Mouse (Mus musculus) MEL (cell line): ENCODE data around the gene Copz2. TPM values are rescaled to one million over a fixed set of nuclear protein-coding genes. Genes with fewer than 3 reads are reported as not detected.

Source experiments
- DNase-seq: peaks from one replicate; pipeline ENCODE4 v3.0.0; 2011; ENCODE audit warnings: low read depth, low spot score
- H3K27ac ChIP-seq: 2 replicates; pipeline ENCODE4 v1.5.1; 2012; ENCODE audit warnings: low read depth, mild to moderate bottlenecking, control low read depth, low read length, moderate library complexity; ENCODE audit not compliant: control insufficient read depth
- H3K27me3 ChIP-seq, 2 experiments: fragments of 150-350 bp in 1 of 2; sonication (generic) in 1 of 2; 2 replicates each; pipeline ENCODE4 v1.6.1; 2012; ENCODE audit warnings: low read length in 2 of 2, mild to moderate bottlenecking in 2 of 2, improper control_type of control experiment in 1 of 2, moderate library complexity in 1 of 2; ENCODE audit not compliant: insufficient read depth in 2 of 2, control insufficient read depth in 1 of 2
- H3K36me3 ChIP-seq, 2 experiments: 2 replicates each; pipeline ENCODE4 v1.6.1; 2012 to 2014; ENCODE audit warnings: low read length in 2 of 2, improper control_type of control experiment in 1 of 2, inconsistent platforms in 1 of 2, mild to moderate bottlenecking in 1 of 2; ENCODE audit not compliant: insufficient read depth in 2 of 2, control insufficient read depth in 1 of 2
- H3K4me1 ChIP-seq, 2 experiments: fragments of 150-350 bp in 1 of 2; sonication (generic) in 1 of 2; 2 replicates each; pipeline ENCODE4 v1.6.1; 2012; ENCODE audit warnings: low read length in 2 of 2, improper control_type of control experiment in 1 of 2, mild to moderate bottlenecking in 1 of 2; ENCODE audit not compliant: insufficient read depth in 2 of 2, control insufficient read depth in 1 of 2
- H3K4me3 ChIP-seq, 2 experiments: fragments of 150-350 bp in 1 of 2; sonication (generic) in 1 of 2; 2 replicates each; pipeline ENCODE4 v1.5.1; 2012; ENCODE audit warnings: low read depth in 2 of 2, low read length in 2 of 2, mild to moderate bottlenecking in 2 of 2, moderate library complexity in 2 of 2, control low read depth in 1 of 2, improper control_type of control experiment in 1 of 2; ENCODE audit not compliant: control insufficient read depth in 1 of 2, insufficient read depth in 1 of 2
- H3K79me2 ChIP-seq: 2 replicates; pipeline ENCODE4 v1.6.1; 2012; ENCODE audit warnings: mild to moderate bottlenecking, low read length, moderate library complexity; ENCODE audit not compliant: control insufficient read depth, poor library complexity, insufficient read depth
- H3K9ac ChIP-seq: 2 replicates; pipeline ENCODE4 v1.6.1; 2012; ENCODE audit warnings: low read depth, mild to moderate bottlenecking, control low read depth, low read length, moderate library complexity; ENCODE audit not compliant: control insufficient read depth, poor library complexity, severe bottlenecking
- H3K9me3 ChIP-seq: fragments of 150-350 bp; sonication (generic); replicated peaks from 2 replicates; pipeline ENCODE4 v1.6.1; 2012; ENCODE audit warnings: mild to moderate bottlenecking, low read length, improper control_type of control experiment, moderate library complexity; ENCODE audit not compliant: insufficient read depth
- CHD1 ChIP-seq: IDR thresholded peaks from 2 replicates; pipeline ENCODE4 v1.6.1; 2012; ENCODE audit warnings: low read depth, mild to moderate bottlenecking, inconsistent platforms, low read length, improper control_type of control experiment
- CTCF ChIP-seq, 3 experiments: IDR thresholded peaks in 2 of 3; conservative IDR thresholded peaks in 1 of 3; 2 replicates each; pipeline ENCODE4 v1.5.1; 2011 to 2012; ENCODE audit warnings: low read length in 3 of 3, low read depth in 2 of 3, mild to moderate bottlenecking in 2 of 3, improper control_type of control experiment in 1 of 3, inconsistent platforms in 1 of 3, mixed read lengths in 1 of 3, moderate library complexity in 1 of 3; ENCODE audit not compliant: control insufficient read depth in 1 of 3, insufficient read depth in 1 of 3, poor library complexity in 1 of 3, severe bottlenecking in 1 of 3
- E2F4 ChIP-seq: IDR thresholded peaks from 2 replicates; pipeline ENCODE4 v1.6.1; 2011; ENCODE audit warnings: low read depth, low read length, improper control_type of control experiment, borderline replicate concordance
- ELF1 ChIP-seq: IDR thresholded peaks from 2 replicates; pipeline ENCODE4 v1.6.1; 2014; ENCODE audit warnings: low read depth, mild to moderate bottlenecking, inconsistent platforms, low read length, improper control_type of control experiment, moderate library complexity
- EP300 ChIP-seq, 2 experiments: IDR thresholded peaks; 2 replicates each; pipeline ENCODE4 v1.6.1; 2011; ENCODE audit warnings: improper control_type of control experiment in 2 of 2, low read length in 2 of 2, low read depth in 1 of 2, mild to moderate bottlenecking in 1 of 2
- ETS1 ChIP-seq: IDR thresholded peaks from 2 replicates; pipeline ENCODE4 v1.6.1; 2012; ENCODE audit warnings: low read depth, mild to moderate bottlenecking, inconsistent platforms, low read length, improper control_type of control experiment, moderate library complexity
- GABPA ChIP-seq: IDR thresholded peaks from 2 replicates; pipeline ENCODE4 v1.6.1; 2012; ENCODE audit warnings: low read depth, mild to moderate bottlenecking, inconsistent platforms, low read length, improper control_type of control experiment, moderate library complexity
- HCFC1 ChIP-seq: IDR thresholded peaks from 2 replicates; pipeline ENCODE4 v1.6.1; 2012; ENCODE audit warnings: low read depth, mild to moderate bottlenecking, inconsistent platforms, low read length, improper control_type of control experiment, moderate library complexity
- MAX ChIP-seq: IDR thresholded peaks from 2 replicates; pipeline ENCODE4 v1.6.1; 2011; ENCODE audit warnings: low read length, improper control_type of control experiment
- MEF2A ChIP-seq: IDR thresholded peaks from 2 replicates; pipeline ENCODE4 v1.6.1; 2014; ENCODE audit warnings: low read depth, mild to moderate bottlenecking, inconsistent platforms, low read length, improper control_type of control experiment; ENCODE audit not compliant: poor library complexity, insufficient replicate concordance, severe bottlenecking; ENCODE audit errors: extremely low read depth
- MYC ChIP-seq: IDR thresholded peaks from 2 replicates; pipeline ENCODE4 v1.6.1; 2011; ENCODE audit warnings: low read depth, mild to moderate bottlenecking, low read length, improper control_type of control experiment, moderate library complexity
- NELFE ChIP-seq: IDR thresholded peaks from 2 replicates; pipeline ENCODE4 v1.6.1; 2011; ENCODE audit warnings: low read depth, low read length, improper control_type of control experiment
- POLR2A ChIP-seq, 2 experiments: IDR thresholded peaks; 2 replicates each; pipeline ENCODE4 v1.6.1; 2011 to 2012; ENCODE audit warnings: low read length in 2 of 2, mild to moderate bottlenecking in 2 of 2, control low read depth in 1 of 2, improper control_type of control experiment in 1 of 2, low read depth in 1 of 2, moderate library complexity in 1 of 2; ENCODE audit not compliant: control insufficient read depth in 1 of 2, insufficient read depth in 1 of 2, poor library complexity in 1 of 2
- POLR2AphosphoS5 ChIP-seq: IDR thresholded peaks from 2 replicates; pipeline ENCODE4 v1.6.1; 2012; ENCODE audit warnings: low read depth, borderline replicate concordance, mild to moderate bottlenecking, inconsistent platforms, low read length, moderate library complexity, mixed read lengths
- SIN3A ChIP-seq: IDR thresholded peaks from 2 replicates; pipeline ENCODE4 v1.6.1; 2012; ENCODE audit warnings: low read length, improper control_type of control experiment, inconsistent platforms
- SMC3 ChIP-seq: IDR thresholded peaks from 2 replicates; pipeline ENCODE4 v1.6.1; 2011; ENCODE audit warnings: low read depth, low read length, improper control_type of control experiment
- TAL1 ChIP-seq: IDR thresholded peaks from 2 replicates; pipeline ENCODE4 v1.6.1; 2012; ENCODE audit warnings: mild to moderate bottlenecking, inconsistent platforms, low read length, moderate library complexity, mixed read lengths
- TBP ChIP-seq: IDR thresholded peaks from 2 replicates; pipeline ENCODE4 v1.8.0; 2011; ENCODE audit warnings: low read depth, low read length, improper control_type of control experiment
- TCF12 ChIP-seq: IDR thresholded peaks from 2 replicates; pipeline ENCODE4 v1.6.1; 2014; ENCODE audit warnings: low read depth, mild to moderate bottlenecking, inconsistent platforms, low read length, improper control_type of control experiment, moderate library complexity
- UBTF ChIP-seq: IDR thresholded peaks from 2 replicates; pipeline ENCODE4 v1.6.1; 2012; ENCODE audit warnings: low read depth, mild to moderate bottlenecking, inconsistent platforms, low read length, improper control_type of control experiment, moderate library complexity, borderline replicate concordance; ENCODE audit not compliant: insufficient read depth
- USF1 ChIP-seq: IDR thresholded peaks from 2 replicates; pipeline ENCODE4 v1.6.1; 2014; ENCODE audit warnings: low read depth, mild to moderate bottlenecking, inconsistent platforms, low read length, improper control_type of control experiment, moderate library complexity
- USF2 ChIP-seq, 2 experiments: IDR thresholded peaks; 2 replicates each; pipeline ENCODE4 v1.6.1; 2011 to 2012; ENCODE audit warnings: improper control_type of control experiment in 2 of 2, low read length in 2 of 2, borderline replicate concordance in 1 of 2, inconsistent platforms in 1 of 2, low read depth in 1 of 2, mild to moderate bottlenecking in 1 of 2; ENCODE audit not compliant: insufficient read depth in 1 of 2
- ZMIZ1 ChIP-seq: IDR thresholded peaks from 2 replicates; pipeline ENCODE4 v1.6.1; 2012; ENCODE audit warnings: low read depth, mild to moderate bottlenecking, inconsistent platforms, low read length, improper control_type of control experiment, moderate library complexity
- polyA plus RNA-seq, 2 experiments: library from polyadenylated mRNA; stranded (reverse) in 1 of 2; unstranded in 1 of 2; fragments of >175 nt in 1 of 2; fragments of >200 nt in 1 of 2; gene quantifications; 2 replicates each; pipeline versions ENCODE4 v1.2.1 to v1.2.4; 2012; ENCODE audit warnings: low replicate concordance in 2 of 2, low read depth in 1 of 2; ENCODE audit not compliant: insufficient read length in 2 of 2, insufficient read depth in 1 of 2, missing spikeins in 1 of 2
- total RNA-seq: library from RNA; depleted of rRNA; stranded (reverse); fragments of 300-350 nt; gene quantifications from 2 replicates; pipeline ENCODE4 v1.2.3, GENCODE M21; 2012

Copz2 gene
- total and polyA plus RNA-seq, 3 experiments: 2.1 to 6.3 TPM; not detected in 1

DNA sequence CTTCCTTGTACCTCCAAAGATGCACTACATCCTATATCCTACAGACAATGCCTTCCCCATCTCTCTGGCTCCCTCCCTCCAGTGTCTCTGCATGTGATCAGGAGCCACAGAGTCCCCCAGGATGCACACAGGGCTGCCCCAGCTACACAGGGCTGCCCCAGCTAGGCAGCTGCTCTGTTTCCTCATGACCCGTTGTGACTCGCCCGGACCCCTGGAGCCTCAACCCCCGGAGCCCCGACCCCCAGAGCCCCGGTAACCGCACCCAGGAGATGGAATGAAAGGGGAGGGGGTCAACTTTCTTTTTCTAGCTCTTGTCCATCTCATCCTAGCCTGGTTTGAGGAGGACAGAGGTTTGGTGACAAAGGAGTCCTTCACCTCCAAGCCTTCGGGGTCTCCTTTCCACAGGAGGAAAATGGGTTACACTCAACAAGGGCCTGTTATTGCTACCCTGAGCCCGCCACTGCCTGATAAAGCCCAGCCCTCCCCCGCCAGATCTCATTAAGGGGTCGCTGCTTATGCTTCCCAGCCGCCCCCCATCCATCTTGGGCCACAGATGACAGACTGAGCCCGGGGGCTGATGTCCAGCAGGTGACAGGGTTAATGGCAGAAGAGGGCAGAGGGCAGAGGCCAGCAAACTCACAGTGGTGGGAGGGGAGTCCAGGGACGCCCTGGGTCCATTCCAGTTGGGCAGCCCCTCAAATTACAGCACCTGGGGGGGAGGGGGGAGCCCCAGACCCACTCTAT lies 42.3 kb downstream of the Copz2 start:
- Histone ChIP-seq H3K27ac (no peak overlapping the region), H3K79me2 (no peaks in the 10 kb centered on the region), H3K4me3 (no peak overlapping the region), H3K9me3 (no peaks in the 10 kb centered on the region), H3K4me1 (no peaks in the 10 kb centered on the region; a peak in 1 of 4 replicates), H3K27me3 (peaks cover 26 to 27% of the 10 kb centered on the region in 2 experiments), H3K9ac (no peak overlapping the region), H3K36me3 (no peaks in the 10 kb centered on the region)
- no peak for TF ChIP-seq TAL1
- no peak for TF ChIP-seq NELFE
- no peak for TF ChIP-seq ELF1
- TF ChIP-seq ETS1: no peak
- no peak for TF ChIP-seq TBP
- no peak for TF ChIP-seq POLR2AphosphoS5
- TF ChIP-seq TCF12: no peak
- TF ChIP-seq POLR2A (IDR thresholded peaks at IDR 0.05; ENCODE audit: control insufficient read depth in 1 of 2, insufficient read depth in 1 of 2, low read depth in 1 of 2, low read length in 2 of 2, poor library complexity in 1 of 2): no peak
- no peak for TF ChIP-seq EP300 (IDR thresholded peaks at IDR 0.05; ENCODE audit: low read depth in 1 of 2, low read length in 2 of 2)
- DNase-seq: no peak

DNA sequence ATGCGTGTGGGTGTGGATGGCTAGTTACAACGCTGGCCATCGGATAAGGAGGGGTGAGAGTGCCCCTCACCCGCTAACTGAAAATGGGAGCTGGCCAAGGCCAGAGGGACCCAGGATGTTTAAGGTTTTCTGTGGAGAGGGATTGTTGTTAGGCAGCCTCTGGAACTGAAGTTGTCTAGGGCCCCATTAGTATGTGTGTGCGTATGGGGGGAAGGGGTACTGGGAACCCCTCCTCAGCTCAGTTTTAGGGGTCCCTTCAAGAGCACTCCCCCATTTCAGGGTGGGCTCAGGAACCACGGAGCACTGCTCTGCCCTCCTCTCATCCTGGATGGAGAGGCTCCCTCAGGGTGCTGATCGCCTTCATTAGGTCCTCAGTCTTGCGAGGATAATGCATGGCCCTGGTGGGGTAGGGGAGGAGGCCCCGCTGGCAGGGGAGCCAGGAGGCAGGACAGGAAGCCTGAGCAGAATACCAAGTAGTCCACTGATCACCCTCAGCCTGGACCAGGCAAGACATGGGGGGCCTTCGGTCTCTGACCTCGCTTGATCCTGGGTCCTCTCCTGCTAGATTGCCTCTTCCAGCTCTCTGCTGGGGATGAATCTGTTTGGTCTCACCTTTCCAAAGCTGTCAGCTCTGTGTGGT lies 43.7 kb downstream of the Copz2 start:
- H3K4me3 ChIP-seq: no peak overlapping the region
- TF ChIP-seq GABPA (no peak), SMC3 (no peak)

DNA sequence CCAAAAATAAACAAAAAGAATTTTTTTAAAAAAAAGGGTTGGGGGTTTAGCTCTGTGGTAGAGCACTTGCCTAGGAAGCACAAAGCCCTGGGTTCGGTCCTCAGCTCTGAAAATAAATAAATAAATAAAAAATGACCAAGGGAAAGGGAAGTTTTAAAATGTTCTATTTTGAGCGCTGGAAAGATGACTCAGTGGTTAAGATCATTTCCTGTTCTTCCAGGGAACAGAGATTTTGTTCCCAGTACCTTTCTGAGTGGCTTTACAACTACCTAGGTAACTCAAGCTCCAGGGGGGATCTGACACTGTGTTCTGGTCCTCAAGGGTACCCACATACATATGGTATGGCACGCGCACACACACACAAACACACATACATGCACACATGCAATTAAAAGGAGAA lies 46.2 kb downstream of the Copz2 start:
- no peaks in the 10 kb centered on the region for H3K9me3 ChIP-seq
- TF ChIP-seq UBTF (no peak), TCF12 (no peak), USF2 (IDR thresholded peaks at IDR 0.05; ENCODE audit: borderline replicate concordance in 1 of 2, insufficient read depth in 1 of 2, low read depth in 1 of 2, low read length in 2 of 2) (no peak), MEF2A (no peak), CTCF (IDR thresholded peaks at IDR 0.05 in 2 of 3, conservative IDR thresholded peaks at IDR 0.05 in 1 of 3; ENCODE audit: control insufficient read depth in 1 of 3, insufficient read depth in 1 of 3, low read depth in 2 of 3, low read length in 3 of 3, poor library complexity in 1 of 3, severe bottlenecking in 1 of 3) (no peak), ETS1 (no peak), CHD1 (no peak), SIN3A (no peak), MYC (no peak), ZMIZ1 (no peak), ELF1 (no peak), SMC3 (no peak), HCFC1 (no peak), E2F4 (no peak), MAX (no peak), POLR2AphosphoS5 (no peak), USF1 (no peak)
- H3K27me3 ChIP-seq: peaks cover 24 to 31% of the 10 kb centered on the region in 2 experiments
- H3K4me3 ChIP-seq: no peak overlapping the region
- no peaks in the 10 kb centered on the region for H3K4me1 ChIP-seq
- no peak overlapping the region for H3K9ac ChIP-seq
- no peaks in the 10 kb centered on the region for H3K36me3 ChIP-seq
- no peak for DNase-seq
- H3K27ac ChIP-seq: no peak overlapping the region
- H3K79me2 ChIP-seq: no peaks in the 10 kb centered on the region

More for the DNA sequence above, 43.7 kb downstream of the Copz2 start:
- Histone ChIP-seq H3K27ac (no peak overlapping the region), H3K36me3 (no peaks in the 10 kb centered on the region), H3K4me1 (no peaks in the 10 kb centered on the region; a peak in 1 of 4 replicates), H3K27me3 (peaks cover 25 to 33% of the 10 kb centered on the region in 2 experiments), H3K9me3 (no peaks in the 10 kb centered on the region), H3K79me2 (no peaks in the 10 kb centered on the region), H3K9ac (no peak overlapping the region)
- no peak for DNase-seq
